Mouse (Mus musculus) kidney, postnatal 14 days (tissue): ENCODE measurements at regions not wholly inside any gene's neighbourhood (a gene's known extent, or its start where the extent isn't known, plus 50 kb on each side); places are given as distances from the start of the nearest gene placed in this dataset.

Experiments used
- DNase-seq: peaks from one replicate; pipeline ENCODE4 v3.0.0; 2022; ENCODE audit warnings: mixed read lengths

- DNase-seq: no peak
Measured at GRCm38 (mm10) chr13:110584765-110585164, 189.9 kb downstream of the Plk2 start.

- no peak for DNase-seq
Measured at GRCm38 (mm10) chr13:110594630-110595029, 199.8 kb downstream of the Plk2 start.

GRCm38 (mm10) chr13:110599666-110600065 is 204.8 kb downstream of the Plk2 start:
- DNase-seq: peak; percentile 9

- no peak for DNase-seq
Measured at GRCm38 (mm10) chr13:110600377-110600776, 205.5 kb downstream of the Plk2 start.

DNA sequence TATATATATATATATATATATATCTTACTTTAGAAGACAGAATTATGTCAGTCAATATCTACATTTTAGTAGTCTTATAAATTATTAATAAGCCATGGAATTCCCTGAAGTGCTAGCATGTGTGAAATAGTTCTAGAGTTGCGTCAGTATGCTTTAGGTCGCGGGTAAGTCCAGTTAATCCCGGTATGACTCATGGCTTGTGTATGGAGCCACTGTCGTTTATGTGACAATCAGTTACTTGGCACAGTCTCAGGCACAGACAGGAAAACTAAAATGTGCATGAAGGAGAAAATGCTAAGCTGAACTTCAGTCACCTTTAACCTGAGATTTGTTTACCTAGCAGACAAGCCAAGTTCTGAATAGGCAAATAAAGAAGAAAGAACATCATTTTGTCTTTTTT is 206.5 kb downstream of the Plk2 start:
- DNase-seq: no peak

- DNase-seq: no peak
Measured at GRCm38 (mm10) chr13:110601840-110602239, 207.0 kb downstream of the Plk2 start.

DNA sequence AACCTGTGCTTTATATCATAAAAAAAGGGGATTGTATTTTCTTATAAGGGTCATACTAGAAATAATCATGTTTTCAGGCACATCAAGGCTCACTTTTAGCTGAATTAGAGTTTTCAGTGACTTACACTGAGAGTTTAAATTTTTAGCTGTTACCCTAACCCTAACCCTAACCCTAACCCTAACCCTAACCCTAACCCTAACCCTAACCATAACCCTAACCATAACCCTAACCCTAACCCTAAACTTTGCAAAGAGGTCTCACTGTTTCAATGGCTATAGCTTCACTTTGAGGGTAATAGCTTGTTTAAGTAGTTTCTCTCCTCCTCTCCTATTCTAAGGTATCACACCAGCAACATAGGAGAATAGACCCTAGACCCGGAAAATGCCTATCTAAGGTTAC is 208.0 kb downstream of the Plk2 start:
- DNase-seq: no peak

GRCm38 (mm10) chr13:110619010-110619409 is 224.2 kb downstream of the Plk2 start:
- DNase-seq: no peak

- DNase-seq: no peak
Measured at GRCm38 (mm10) chr13:110627136-110627535, 232.3 kb downstream of the Plk2 start.

- DNase-seq: no peak
Measured at GRCm38 (mm10) chr13:110627732-110628131, 232.9 kb downstream of the Plk2 start.

DNA sequence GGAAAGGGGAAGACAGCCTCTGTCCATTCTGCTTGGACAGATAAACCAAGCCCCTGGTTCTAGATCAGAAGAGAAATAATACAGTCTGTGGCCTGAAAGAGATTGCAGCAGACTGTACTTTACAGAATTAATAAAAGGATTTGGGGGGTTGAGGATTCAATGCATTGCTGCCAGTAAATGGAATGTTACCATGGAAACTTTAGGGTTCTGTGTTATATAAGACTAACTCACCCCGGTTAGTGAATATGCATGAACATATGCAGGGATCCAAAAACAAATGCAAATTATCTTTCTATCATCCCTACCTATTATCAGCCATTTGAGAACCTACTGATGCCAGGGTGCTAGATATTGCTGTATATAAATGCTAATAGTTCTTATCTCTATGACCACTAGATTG is 233.4 kb downstream of the Plk2 start:
- no peak for DNase-seq

- no peak for DNase-seq
Measured at GRCm38 (mm10) chr13:110633261-110633781, 238.5 kb downstream of the Plk2 start.

GRCm38 (mm10) chr13:110633899-110634298 is 239.1 kb downstream of the Plk2 start:
- no peak for DNase-seq

DNA sequence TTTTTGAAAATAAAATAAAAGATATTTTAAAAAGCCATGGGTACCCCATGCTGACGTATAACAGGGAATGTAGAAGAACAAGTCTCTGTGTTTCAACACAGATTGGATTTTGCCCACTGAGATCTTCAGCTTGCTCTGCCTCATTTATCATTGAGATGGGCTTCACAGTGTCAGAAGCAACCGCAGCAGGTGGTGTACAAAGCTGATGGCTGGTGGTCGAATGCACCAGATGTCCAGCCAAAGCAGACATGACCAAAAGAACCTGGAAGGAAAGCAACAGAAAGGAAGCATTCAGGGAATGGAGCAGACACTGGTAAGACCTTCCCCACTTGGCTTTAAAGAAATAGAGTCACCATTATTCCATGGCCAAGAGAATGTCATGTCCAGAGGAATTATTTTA is 247.9 kb downstream of the Plk2 start:
- no peak for DNase-seq

DNA sequence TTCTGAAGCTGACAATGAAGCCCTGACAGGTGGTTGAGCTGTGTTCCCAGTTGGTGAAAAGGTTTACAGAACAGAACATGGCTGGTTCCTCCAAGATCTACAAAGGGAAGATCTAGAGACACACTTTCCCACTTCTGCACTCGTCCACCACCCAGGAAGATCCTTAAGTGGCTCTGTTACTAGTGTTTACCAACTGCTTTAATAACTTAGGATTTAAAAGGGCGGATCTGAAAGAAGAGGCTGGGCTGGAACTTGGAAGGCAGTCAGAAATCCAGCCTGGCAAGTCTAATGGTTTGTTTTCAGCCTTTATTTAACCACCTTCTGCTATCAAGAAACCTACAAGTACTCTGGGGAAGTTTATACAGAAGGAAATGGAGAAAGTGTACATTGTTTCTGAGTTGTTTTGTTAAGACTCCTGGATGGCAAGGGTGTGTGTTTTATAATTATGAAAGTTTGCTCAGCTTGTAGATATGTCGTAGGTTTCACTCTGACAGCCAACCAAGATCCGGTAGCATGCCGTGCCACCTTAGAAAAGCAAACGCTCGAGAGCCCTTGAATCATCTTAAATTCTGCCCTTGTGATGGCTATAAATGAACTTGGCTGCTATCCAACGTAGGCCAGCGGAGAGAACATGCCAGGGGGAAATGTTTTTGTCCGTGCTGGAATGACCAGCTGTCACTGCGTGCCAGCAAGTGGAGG is 248.5 kb downstream of the Plk2 start:
- peak; percentile 48 for DNase-seq

- DNase-seq: no peak
Measured at GRCm38 (mm10) chr13:110643897-110644213, 249.0 kb downstream of the Plk2 start.

- DNase-seq: no peak
Measured at GRCm38 (mm10) chr13:110649378-110649777, 254.5 kb downstream of the Plk2 start.

DNA sequence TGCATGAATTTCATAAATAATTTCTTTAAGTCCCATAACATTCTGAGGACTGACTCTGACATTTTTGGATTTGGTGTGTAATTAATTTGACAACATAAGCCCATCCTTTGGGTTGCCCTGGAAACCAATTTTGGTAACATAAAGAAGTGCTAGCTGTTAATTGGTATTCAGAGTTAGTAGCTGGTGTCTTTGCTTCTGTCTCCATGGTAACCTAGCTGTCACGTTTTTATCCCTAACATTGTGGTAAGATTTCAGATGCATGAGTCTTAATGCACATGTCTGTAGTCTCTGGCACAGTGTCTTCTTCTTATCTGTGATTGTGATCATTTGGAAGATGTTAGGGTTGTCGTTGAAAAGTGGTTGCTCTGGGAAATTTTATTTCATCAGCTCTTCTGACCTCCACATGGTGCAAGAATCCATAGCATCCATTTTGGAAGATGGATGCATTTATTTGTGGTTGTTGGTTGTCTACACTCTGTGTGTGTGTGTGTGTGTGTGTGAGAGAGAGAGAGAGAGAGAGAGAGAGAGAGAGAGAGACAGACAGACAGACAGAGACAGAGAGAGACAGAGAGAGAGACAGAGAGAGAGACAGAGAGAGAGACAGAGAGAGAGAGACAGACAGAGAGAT is 255.1 kb downstream of the Plk2 start:
- DNase-seq: no peak

GRCm38 (mm10) chr13:110652201-110652600 is 257.4 kb downstream of the Plk2 start:
- DNase-seq: no peak

DNA sequence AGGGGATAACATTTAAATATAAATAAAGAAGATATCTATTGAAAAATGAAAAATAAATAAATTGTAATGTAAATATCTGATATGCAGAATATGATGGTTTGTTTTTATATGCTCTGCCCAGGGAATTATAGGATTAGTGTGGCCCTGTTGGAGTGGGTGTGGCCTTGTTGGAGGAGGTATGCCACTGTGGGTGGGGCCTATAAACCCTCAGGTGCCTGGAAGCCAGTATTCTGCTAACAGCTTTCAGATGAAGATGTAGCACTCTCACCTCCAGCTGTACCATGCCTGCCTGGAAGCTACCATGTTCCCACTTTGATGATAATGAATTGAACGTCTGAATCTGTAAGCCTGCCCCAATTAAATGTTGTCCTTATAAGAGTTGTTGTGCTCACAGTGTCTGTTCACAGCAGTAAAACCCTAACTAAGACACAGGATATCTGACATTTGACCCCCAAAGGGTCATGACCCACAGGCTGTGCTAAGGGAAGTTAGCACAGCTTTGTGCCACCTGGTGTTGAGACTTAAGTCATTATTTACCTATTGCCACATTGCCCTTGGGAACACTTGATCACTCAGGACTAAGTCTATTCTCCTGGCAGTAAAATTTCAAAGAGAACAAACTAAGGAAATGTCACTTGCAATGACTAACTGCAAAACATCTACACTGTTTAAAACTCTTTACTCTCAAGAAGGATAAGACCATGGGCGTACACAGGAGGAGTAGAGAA is 270.4 kb downstream of the Plk2 start:
- DNase-seq: peak; percentile 8

- no peak for DNase-seq
Measured at GRCm38 (mm10) chr13:110667276-110667956, 272.6 kb downstream of the Plk2 start.

DNA sequence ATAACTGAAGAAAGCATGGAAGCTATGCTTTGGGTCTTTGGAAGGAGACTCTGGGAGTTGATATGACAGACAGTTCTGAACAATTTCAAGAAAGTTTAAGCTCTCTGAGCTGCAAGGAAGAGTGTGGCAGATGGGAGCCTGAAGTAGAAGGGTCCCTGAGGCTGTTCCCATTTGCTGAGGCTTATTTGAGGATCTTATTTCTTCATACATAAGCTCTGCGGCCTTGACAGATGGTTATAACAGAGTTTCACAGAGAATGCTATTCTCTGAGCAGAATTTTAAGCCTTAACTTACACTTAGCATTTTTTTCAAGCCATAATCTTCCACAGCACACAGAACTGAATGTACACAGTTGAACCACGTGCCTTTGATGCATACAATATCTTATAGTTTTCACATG is 278.7 kb downstream of the Plk2 start:
- DNase-seq: no peak

DNA sequence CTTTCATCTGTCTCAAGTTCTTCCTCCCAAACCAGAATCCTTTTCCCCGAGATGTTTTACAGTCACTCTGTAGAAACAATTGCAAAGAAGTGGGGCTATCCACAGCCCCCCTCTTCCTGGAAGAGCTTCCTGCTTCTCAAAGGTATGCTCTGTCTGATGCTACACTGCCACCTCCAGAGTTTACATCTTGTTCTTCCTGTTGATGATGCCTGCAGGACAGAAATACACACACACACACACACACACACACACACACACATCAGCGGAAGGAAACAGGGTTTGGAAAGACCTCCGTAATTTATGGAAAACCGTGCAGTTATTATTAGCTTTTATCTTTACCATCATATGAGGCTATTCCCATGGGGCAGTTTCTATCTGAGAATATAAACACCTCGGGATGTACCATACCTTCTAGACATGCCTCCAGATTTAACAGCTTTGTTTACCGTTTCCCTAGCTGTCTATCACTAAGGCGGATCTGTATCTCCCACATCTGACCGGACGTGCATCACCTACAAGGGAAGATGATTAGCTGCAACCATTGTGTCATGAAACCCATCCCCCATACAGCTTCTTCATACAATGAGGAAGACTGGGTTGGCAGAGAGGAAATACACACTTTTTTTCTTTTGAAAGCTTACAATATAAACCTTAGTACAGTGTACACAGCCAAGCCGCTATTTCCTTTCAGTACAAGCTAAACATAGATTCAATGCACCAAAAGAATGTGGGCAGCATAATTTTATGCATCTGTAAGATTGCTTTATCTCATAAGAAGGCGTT is 288.6 kb downstream of the Plk2 start:
- peak; percentile 39 for DNase-seq
